Mouse (Mus musculus) urinary bladder, postnatal 4 days (tissue): ENCODE results near the gene Gm29797.

Experiments used
- DNase-seq, 2 experiments: peaks; one replicate each; pipeline ENCODE4 v3.0.0; 2021 to 2022; ENCODE audit warnings: low spot score in 2 of 2

Gm29797 gene

GRCm38 (mm10) chr2:181673501-181673900, 16.7 kb downstream of the Gm29797 start:
- peak in 1 of 2 experiments; percentile 38 for DNase-seq

- DNase-seq: no peak
Observed at GRCm38 (mm10) chr2:181674934-181675333, 18.1 kb downstream of the Gm29797 start.

GRCm38 (mm10) chr2:181675454-181675853, 18.6 kb downstream of the Gm29797 start:
- peak in 1 of 2 experiments; percentile 60 for DNase-seq

GRCm38 (mm10) chr2:181676424-181676823, 19.6 kb downstream of the Gm29797 start:
- DNase-seq: no peak

- DNase-seq: no peak
Observed at GRCm38 (mm10) chr2:181677096-181677754, 20.4 kb downstream of the Gm29797 start.

GRCm38 (mm10) chr2:181677755-181678098, 20.9 kb downstream of the Gm29797 start:
- DNase-seq: no peak

GRCm38 (mm10) chr2:181678780-181679179, 21.9 kb downstream of the Gm29797 start:
- DNase-seq: peak in 1 of 2 experiments; percentile 66

- peak in 1 of 2 experiments; percentile 74 for DNase-seq
Observed at GRCm38 (mm10) chr2:181679951-181680715, 23.3 kb downstream of the Gm29797 start, which contains the start of gene Tcea2. Gene Tcea2, plus strand, starts transcription at chr2:181680310.

GRCm38 (mm10) chr2:181680716-181681117, 23.9 kb downstream of the Gm29797 start:
- DNase-seq: no peak

- no peak for DNase-seq
Observed at GRCm38 (mm10) chr2:181681978-181682377, 25.1 kb downstream of the Gm29797 start.

- no peak for DNase-seq
Observed at GRCm38 (mm10) chr2:181683381-181683780, 26.5 kb downstream of the Gm29797 start.

- no peak for DNase-seq
Observed at GRCm38 (mm10) chr2:181684713-181685112, 27.9 kb downstream of the Gm29797 start.

- no peak for DNase-seq
Observed at GRCm38 (mm10) chr2:181685686-181686085, 28.9 kb downstream of the Gm29797 start.

GRCm38 (mm10) chr2:181687586-181687985, 30.8 kb downstream of the Gm29797 start:
- peak in 1 of 2 experiments; percentile 44 for DNase-seq

- peak in 1 of 2 experiments; percentile 55 for DNase-seq
Observed at GRCm38 (mm10) chr2:181689466-181690160, 32.8 kb downstream of the Gm29797 start.

GRCm38 (mm10) chr2:181691083-181691482, 34.2 kb downstream of the Gm29797 start:
- DNase-seq: peak in 1 of 2 experiments; percentile 51

- DNase-seq: peak in 1 of 2 experiments; percentile 47
Observed at GRCm38 (mm10) chr2:181691571-181691970, 34.7 kb downstream of the Gm29797 start.

- no peak for DNase-seq
Observed at GRCm38 (mm10) chr2:181692304-181692703, 35.5 kb downstream of the Gm29797 start.

- DNase-seq: peak; percentile 78
Observed at GRCm38 (mm10) chr2:181693339-181694280, 36.8 kb downstream of the Gm29797 start, which contains the start of gene Rgs19. Gene Rgs19, minus strand, starts transcription at chr2:181693977.

GRCm38 (mm10) chr2:181694581-181694980, 37.7 kb downstream of the Gm29797 start:
- DNase-seq: peak in 1 of 2 experiments; percentile 42

GRCm38 (mm10) chr2:181695776-181696175, 38.9 kb downstream of the Gm29797 start:
- DNase-seq: peak in 1 of 2 experiments; percentile 50
